Mouse (Mus musculus) forebrain, embryonic 11.5 days (tissue): ENCODE data around the gene Bphl. TPM values are rescaled to one million over a fixed set of nuclear protein-coding genes. Genes with fewer than 3 reads are reported as not detected.
"Not testable (repeated sequence)": the region's sequence is repeated elsewhere in the genome, so short reads cannot be mapped to it uniquely, and the experiment has no call there.

Source experiments
- ATAC-seq: fragments of 200-750 bp; cut with Nextera tagmentation; replicated peaks from 2 replicates; pipeline ENCODE4 v1.8.0; 2017; ENCODE audit warnings: moderate TSS enrichment; ENCODE audit not compliant: low FRiP score
- DNase-seq: peaks from one replicate; pipeline ENCODE4 v3.0.0-alpha.2; 2017; ENCODE audit warnings: low spot score
- H3K27ac ChIP-seq: fragments of 300-500 bp; sonication (generic); 2 replicates; pipeline ENCODE4 v1.5.1; 2014; ENCODE audit warnings: low read depth, low read length
- H3K27me3 ChIP-seq: fragments of 300-500 bp; sonication (generic); 2 replicates; pipeline ENCODE4 v1.6.1; 2014; ENCODE audit warnings: mild to moderate bottlenecking, low read length, mixed read lengths; ENCODE audit not compliant: control insufficient read depth, insufficient read depth
- H3K36me3 ChIP-seq: fragments of 300-500 bp; sonication (generic); 2 replicates; pipeline ENCODE4 v1.6.1; 2014; ENCODE audit warnings: mild to moderate bottlenecking, low read length, moderate library complexity, mixed read lengths; ENCODE audit not compliant: control insufficient read depth, insufficient read depth
- H3K4me1 ChIP-seq: fragments of 300-500 bp; sonication (generic); replicated peaks from 2 replicates; pipeline ENCODE4 v1.6.1; 2014; ENCODE audit warnings: low read length, mixed read lengths; ENCODE audit not compliant: control insufficient read depth, insufficient read depth
- H3K4me2 ChIP-seq: fragments of 300-500 bp; sonication (generic); 2 replicates; pipeline ENCODE4 v1.6.1; 2014; ENCODE audit warnings: low read depth, mild to moderate bottlenecking, low read length, moderate library complexity, mixed read lengths; ENCODE audit not compliant: severe bottlenecking
- H3K4me3 ChIP-seq: fragments of 300-500 bp; sonication (generic); 2 replicates; pipeline ENCODE4 v1.5.1; 2014; ENCODE audit warnings: low read depth, low read length
- H3K9ac ChIP-seq: fragments of 300-500 bp; sonication (generic); 2 replicates; pipeline ENCODE4 v1.6.1; 2014; ENCODE audit warnings: low read length
- H3K9me3 ChIP-seq: fragments of 300-500 bp; sonication (generic); 2 replicates; pipeline ENCODE4 v1.6.1; 2016; ENCODE audit warnings: low read length, mixed read lengths; ENCODE audit not compliant: control insufficient read depth
- WGBS: fragments of 180-500 bp; shearing (Covaris S2); extraction: QIAGEN DNeasy Blood & Tissue Kit; methylation state at CpG from one replicate; pipeline ENCODE4 v1.1.7; 2014; 5-methylcytosine and 5-hydroxymethylcytosine counted together
- polyA plus RNA-seq: library from polyadenylated mRNA; unstranded; fragments of >200 nt; fragmentation: Nextera tagmentation; extraction: Ambion mirVana; gene quantifications from 2 replicates; pipeline ENCODE4 v1.2.1, GENCODE M21; 2014

Gene Bphl
- polyA plus RNA-seq, 1 experiment from 2014 or later, result 33.3 TPM

DNA sequence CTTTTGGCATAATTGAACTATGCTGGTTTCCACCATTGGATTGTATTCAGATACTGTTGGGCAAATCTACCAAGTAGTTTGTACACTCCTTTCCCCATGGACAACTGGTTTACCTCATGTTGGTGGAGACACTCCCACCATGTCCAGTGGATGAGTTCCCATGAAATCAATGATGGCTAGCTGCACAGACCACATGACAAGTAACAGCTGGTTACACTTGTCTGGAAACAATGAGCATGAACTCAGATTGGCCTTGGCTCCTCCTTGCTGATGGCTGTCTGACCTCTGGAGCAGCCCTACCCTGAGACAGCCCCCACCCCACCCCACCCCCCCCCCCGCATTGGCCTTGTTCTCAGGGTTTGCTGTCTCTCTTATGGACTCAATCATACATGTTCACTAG is 19.9 kb downstream of the Bphl start:
- no peak overlapping the region for H3K9ac ChIP-seq
- H3K9me3 ChIP-seq, result no peaks in the 10 kb centered on the region
- peaks cover 3% of the 10 kb centered on the region; the same call in 1 of the 2 replicates for H3K36me3 ChIP-seq
- no peak overlapping the region for H3K4me3 ChIP-seq
- H3K4me2 ChIP-seq, result no peak overlapping the region
- H3K27me3 ChIP-seq, result no peaks in the 10 kb centered on the region
- no peaks in the 10 kb centered on the region for H3K4me1 ChIP-seq
- ATAC-seq (no peak), DNase-seq (no peak)
- H3K27ac ChIP-seq, result no peak overlapping the region
- WGBS, result 80% methylated on average over 1 of the region's 1 CpGs

DNA sequence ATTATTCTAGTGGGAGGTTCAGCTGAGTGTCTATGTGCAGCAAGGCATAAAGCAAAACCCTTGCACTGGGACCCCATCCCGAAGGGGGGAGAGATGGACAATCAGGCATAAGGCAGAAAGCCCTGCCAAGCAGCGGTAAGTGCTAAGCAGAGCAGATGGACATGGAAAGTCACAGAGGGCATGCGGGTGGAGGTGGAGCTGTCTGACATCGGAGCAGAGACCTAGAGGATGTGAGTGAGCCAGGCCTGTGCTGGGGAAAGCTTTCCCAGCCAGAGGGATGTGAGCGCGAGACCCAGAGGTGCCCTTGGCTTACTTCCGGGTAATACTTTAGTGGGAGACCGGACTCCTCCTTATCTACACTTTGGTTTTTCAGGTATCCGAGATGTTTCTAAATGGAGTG is 22.7 kb downstream of the Bphl start:
- Histone ChIP-seq H3K9ac (no peak overlapping the region), H3K4me1 (no peaks in the 10 kb centered on the region), H3K4me3 (no peak overlapping the region), H3K36me3 (peaks cover 3% of the 10 kb centered on the region; the same call in 1 of the 2 replicates), H3K27ac (no peak overlapping the region), H3K4me2 (no peak overlapping the region), H3K27me3 (no peaks in the 10 kb centered on the region), H3K9me3 (no peaks in the 10 kb centered on the region)
- DNase-seq (peak; percentile 4), ATAC-seq (no peak)
- WGBS, result 91% methylated on average over 9 of the region's 9 CpGs

- DNase-seq (peak; percentile 43), ATAC-seq (no peak)
- Histone ChIP-seq H3K4me3 (no peak overlapping the region), H3K9ac (no peak overlapping the region), H3K27ac (no peak overlapping the region), H3K4me2 (no peak overlapping the region), H3K9me3 (no peaks in the 10 kb centered on the region), H3K36me3 (no peaks in the 10 kb centered on the region), H3K27me3 (no peaks in the 10 kb centered on the region), H3K4me1 (no peaks in the 10 kb centered on the region)
- WGBS, result 93% methylated on average over 10 of the region's 10 CpGs
These were observed 25.1 kb downstream of the Bphl start for GRCm38 (mm10) chr13:34062466-34062865.

DNA sequence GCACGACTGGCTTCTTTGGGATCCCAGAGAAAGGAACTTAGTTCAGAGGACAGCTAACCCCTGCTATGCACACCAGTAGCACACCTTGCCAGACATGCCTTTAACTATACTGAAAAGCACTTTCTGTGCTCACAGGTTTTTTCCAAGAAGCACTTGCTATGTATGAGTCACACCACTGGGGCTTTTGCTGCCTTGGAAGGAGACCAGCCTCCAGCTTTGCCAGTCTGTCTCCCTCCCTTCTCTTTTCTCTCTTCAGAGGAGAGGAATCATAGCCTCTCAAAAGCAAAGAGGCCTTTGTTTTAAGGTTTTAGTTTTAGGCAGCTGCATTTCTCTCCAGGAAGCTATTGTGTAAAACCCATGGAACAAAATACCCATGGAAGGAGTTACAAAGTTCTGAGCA is 29.0 kb downstream of the Bphl start:
- ATAC-seq, result no peak
- no peak overlapping the region for H3K4me3 ChIP-seq
- WGBS, result 67% methylated on average over 1 of the region's 1 CpGs

DNA sequence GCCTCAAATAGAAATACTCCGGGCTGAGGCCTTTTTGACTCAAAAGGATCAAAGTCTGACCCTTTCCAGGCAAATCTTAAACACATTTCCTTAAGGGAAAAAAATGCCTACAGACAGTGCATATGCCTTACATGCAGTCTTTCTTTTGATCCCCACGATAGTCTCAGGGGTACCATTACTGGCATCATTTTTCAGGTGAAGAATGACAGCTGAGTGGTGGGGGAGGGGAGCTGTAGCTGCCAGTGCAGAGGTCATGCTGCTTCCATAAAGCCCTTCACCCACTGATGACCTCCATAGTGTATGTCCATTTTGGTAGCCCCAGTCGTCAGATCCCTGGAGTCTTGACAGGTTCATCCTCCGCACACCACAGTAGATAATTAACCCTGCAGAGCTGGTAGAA is 32.9 kb downstream of the Bphl start:
- Histone ChIP-seq H3K27me3 (no peaks in the 10 kb centered on the region), H3K27ac (no peak overlapping the region)
- WGBS, result 89% methylated on average over 4 of the region's 4 CpGs

More for the DNA sequence above, 29.0 kb downstream of the Bphl start:
- H3K36me3 ChIP-seq, result no peaks in the 10 kb centered on the region
- DNase-seq, result peak; percentile 5
- H3K27ac ChIP-seq, result no peak overlapping the region
- no peaks in the 10 kb centered on the region for H3K9me3 ChIP-seq
- H3K9ac ChIP-seq, result no peak overlapping the region
- H3K27me3 ChIP-seq, result no peaks in the 10 kb centered on the region
- H3K4me2 ChIP-seq, result no peak overlapping the region
- no peaks in the 10 kb centered on the region for H3K4me1 ChIP-seq

GRCm38 (mm10) chr13:34071836-34072235 is 34.4 kb downstream of the Bphl start:
- no peaks in the 10 kb centered on the region for H3K36me3 ChIP-seq
- peaks cover 5% of the 10 kb centered on the region for H3K4me1 ChIP-seq
- DNase-seq, result peak; percentile 30
- WGBS, result 86% methylated on average over 6 of the region's 6 CpGs
- no peak for ATAC-seq
- no peak overlapping the region for H3K27ac ChIP-seq
- no peak overlapping the region for H3K4me2 ChIP-seq
- no peaks in the 10 kb centered on the region for H3K27me3 ChIP-seq
- no peak overlapping the region for H3K4me3 ChIP-seq
- H3K9me3 ChIP-seq, result no peaks in the 10 kb centered on the region
- H3K9ac ChIP-seq, result no peak overlapping the region

More for the DNA sequence above, 32.9 kb downstream of the Bphl start:
- Histone ChIP-seq H3K4me1 (no peaks in the 10 kb centered on the region), H3K4me2 (no peak overlapping the region), H3K36me3 (no peaks in the 10 kb centered on the region), H3K9ac (no peak overlapping the region), H3K4me3 (no peak overlapping the region), H3K9me3 (no peaks in the 10 kb centered on the region)
- ATAC-seq, result no peak
- no peak for DNase-seq

- WGBS, result 71% methylated on average over 3 of the region's 3 CpGs
- Histone ChIP-seq H3K36me3 (no peaks in the 10 kb centered on the region), H3K27me3 (no peaks in the 10 kb centered on the region), H3K4me2 (no peak overlapping the region), H3K4me3 (no peak overlapping the region), H3K9ac (no peak overlapping the region), H3K27ac (no peak overlapping the region), H3K4me1 (peaks cover 6% of the 10 kb centered on the region), H3K9me3 (no peaks in the 10 kb centered on the region)
- peak; percentile 37 for DNase-seq
- no peak for ATAC-seq
These were observed 35.5 kb downstream of the Bphl start for GRCm38 (mm10) chr13:34072847-34073246.

DNA sequence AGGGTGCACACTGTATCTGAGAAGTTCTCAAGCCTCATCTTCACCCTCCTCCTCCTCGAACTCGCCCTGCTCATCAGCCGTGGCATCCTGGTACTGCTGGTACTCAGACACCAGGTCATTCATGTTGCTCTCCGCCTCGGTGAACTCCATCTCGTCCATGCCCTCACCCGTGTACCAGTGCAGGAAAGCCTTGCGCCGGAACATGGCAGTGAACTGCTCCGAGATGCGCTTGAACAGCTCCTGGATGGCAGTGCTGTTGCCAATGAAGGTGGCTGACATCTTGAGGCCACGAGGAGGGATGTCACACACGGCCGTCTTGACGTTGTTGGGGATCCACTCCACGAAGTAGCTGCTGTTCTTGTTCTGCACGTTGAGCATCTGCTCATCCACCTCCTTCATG is 37.0 kb downstream of the Bphl start:
- not testable (repeated sequence) for H3K4me3 ChIP-seq, H3K9me3 ChIP-seq, DNase-seq, H3K36me3 ChIP-seq, H3K4me2 ChIP-seq, ATAC-seq, H3K27me3 ChIP-seq, H3K4me1 ChIP-seq, H3K9ac ChIP-seq, H3K27ac ChIP-seq
- WGBS, result 93% methylated on average over 8 of the region's 17 CpGs

DNA sequence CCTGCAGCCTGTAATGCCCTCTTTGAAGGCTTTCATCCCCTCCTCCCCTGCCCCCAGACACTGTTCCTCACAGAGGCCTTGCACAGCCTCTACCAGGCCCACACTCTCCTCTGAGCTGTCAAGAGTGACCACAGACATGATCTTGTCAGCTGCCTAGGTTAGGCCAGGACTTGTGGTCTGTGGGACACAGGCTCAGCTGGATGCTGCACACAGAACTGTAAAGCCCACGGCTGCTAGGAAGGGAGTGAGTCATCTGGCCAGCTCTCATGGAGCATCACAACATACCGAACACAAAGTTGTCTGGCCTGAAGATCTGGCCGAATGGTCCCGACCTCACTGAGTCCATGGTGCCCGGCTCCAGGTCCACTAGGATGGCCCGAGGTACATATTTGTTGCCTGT is 38.5 kb downstream of the Bphl start:
- H3K4me1 ChIP-seq, H3K9ac ChIP-seq: not testable (repeated sequence)

More for the DNA sequence above, 38.5 kb downstream of the Bphl start:
- not testable (repeated sequence) for ATAC-seq, H3K4me2 ChIP-seq, H3K27me3 ChIP-seq, H3K4me3 ChIP-seq, H3K36me3 ChIP-seq, H3K9me3 ChIP-seq, DNase-seq, H3K27ac ChIP-seq
- 90% methylated on average over 6 of the region's 6 CpGs for WGBS
